Mouse (Mus musculus): ENCODE data around the gene Gstm5. TPM values are rescaled to one million over a fixed set of nuclear protein-coding genes. Genes with fewer than 3 reads are reported as not detected.

The Gstm5 gene
- polyA plus RNA-seq, 1 experiment = 504 TPM

- H3K4me1 ChIP-seq (ENCODE audit: control insufficient read depth, insufficient read depth, low read length) = peaks cover 7% of the 10 kb centered on the region
- TF ChIP-seq CTCF (IDR thresholded peaks at IDR 0.05; ENCODE audit: extremely low read depth, insufficient read depth, low read length) (no peak), POLR2A (IDR thresholded peaks at IDR 0.05; ENCODE audit: extremely low read depth, insufficient read depth, low read length) (no peak)
- peak overlapping the region; percentile 15; the same call in 1 of the 2 replicates for H3K27ac ChIP-seq (ENCODE audit: insufficient read depth, low read length)
- no peak overlapping the region for H3K4me3 ChIP-seq (ENCODE audit: insufficient read depth, low read length)
These were observed 44.9 kb downstream of the Gstm5 start for GRCm38 (mm10) chr3:107940524-107940923.

DNA sequence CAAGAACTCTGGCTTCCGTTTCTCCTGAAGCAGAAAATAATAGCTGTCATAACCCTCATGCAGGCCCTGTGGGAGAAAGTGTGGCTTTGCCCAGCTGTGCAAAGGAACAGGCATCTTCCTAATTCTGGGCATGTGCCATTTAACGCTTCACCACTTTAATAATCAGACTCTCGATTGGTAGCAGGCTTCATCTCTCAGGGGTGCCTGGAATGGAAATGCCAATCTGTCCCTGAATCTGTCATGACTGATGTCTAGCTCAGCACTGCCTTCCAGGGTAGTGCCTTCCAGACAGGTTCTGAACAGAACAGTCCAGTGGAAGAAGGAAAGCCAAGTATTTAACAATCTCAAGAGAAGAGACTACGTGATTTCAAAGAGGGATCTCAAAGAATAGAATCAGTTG is 45.6 kb downstream of the Gstm5 start:
- Histone ChIP-seq H3K4me1 (ENCODE audit: control insufficient read depth, insufficient read depth, low read length) (peaks cover 7% of the 10 kb centered on the region), H3K4me3 (ENCODE audit: insufficient read depth, low read length) (no peak overlapping the region), H3K27ac (ENCODE audit: insufficient read depth, low read length) (no peak overlapping the region)
- TF ChIP-seq CTCF (IDR thresholded peaks at IDR 0.05; ENCODE audit: extremely low read depth, insufficient read depth, low read length) = no peak
- no peak for TF ChIP-seq POLR2A (IDR thresholded peaks at IDR 0.05; ENCODE audit: extremely low read depth, insufficient read depth, low read length)

DNA sequence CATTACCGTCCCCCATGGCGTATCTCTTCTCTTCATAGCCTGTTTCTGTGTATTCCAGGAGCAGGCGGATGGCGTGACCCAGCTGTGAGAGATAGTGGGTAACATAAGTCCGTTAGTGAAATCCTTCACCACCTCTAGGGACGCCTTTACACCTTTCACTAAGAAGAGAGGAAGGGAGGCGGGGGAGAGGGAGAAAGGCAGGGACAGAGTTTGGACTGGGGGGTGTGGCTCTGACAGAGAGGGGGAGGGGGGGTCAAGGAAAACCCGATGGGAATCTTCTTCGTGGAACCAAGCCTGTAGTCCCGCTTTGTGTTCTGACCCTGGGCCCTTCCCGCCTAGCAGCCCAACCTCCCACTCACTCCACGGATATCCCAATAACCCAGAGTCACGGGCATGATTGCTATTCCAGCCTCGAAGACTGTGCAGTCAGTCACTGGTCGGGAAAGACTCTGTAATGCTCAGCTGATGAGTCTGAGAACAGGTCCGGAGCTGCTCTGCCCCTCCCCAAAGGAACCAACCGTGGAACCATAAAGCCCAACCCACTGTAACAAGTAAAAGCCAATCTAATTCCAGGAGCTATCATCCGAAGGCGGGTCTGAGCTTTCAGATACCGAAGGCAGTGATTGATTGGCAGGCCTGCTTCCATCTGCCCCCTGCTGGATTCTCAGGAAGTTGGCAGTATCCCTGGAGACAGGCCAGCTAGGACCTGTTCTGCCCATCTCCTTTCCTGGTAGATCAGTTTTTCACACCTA is 47.8 kb downstream of the Gstm5 start, which contains the start of gene Gstm6:
Gstm6 (minus strand) TSS at position 511 of the 752 bp plus-strand sequence.
- Histone ChIP-seq H3K27ac (ENCODE audit: insufficient read depth, low read length) (no peak within 1 kb of the TSS), H3K4me3 (ENCODE audit: insufficient read depth, low read length) (no peak within 1 kb of the TSS; the same call in 1 of the 2 replicates)
- TF ChIP-seq CTCF (IDR thresholded peaks at IDR 0.05; ENCODE audit: extremely low read depth, insufficient read depth, low read length) (peak; percentile 51), POLR2A (IDR thresholded peaks at IDR 0.05; ENCODE audit: extremely low read depth, insufficient read depth, low read length) (no peak)

GRCm38 (mm10) chr3:107945729-107946128 is 50.1 kb downstream of the Gstm5 start:
- Histone ChIP-seq H3K4me3 (ENCODE audit: insufficient read depth, low read length) (no peak overlapping the region), H3K27ac (ENCODE audit: insufficient read depth, low read length) (0 out of 2 replicates have a peak overlapping the region, but pooled peaks have one; percentile 34), H3K4me1 (ENCODE audit: control insufficient read depth, insufficient read depth, low read length) (no peaks in the 10 kb centered on the region)
- TF ChIP-seq POLR2A (IDR thresholded peaks at IDR 0.05; ENCODE audit: extremely low read depth, insufficient read depth, low read length) = no peak
- 0 out of 2 replicates have a peak, but pooled peaks have one; percentile 3 for TF ChIP-seq CTCF (IDR thresholded peaks at IDR 0.05; ENCODE audit: extremely low read depth, insufficient read depth, low read length)

More for the DNA sequence above, 47.8 kb downstream of the Gstm5 start, which contains the start of gene Gstm6:
- H3K4me1 ChIP-seq (ENCODE audit: control insufficient read depth, insufficient read depth, low read length) = peaks cover 7% of the 10 kb centered on the region

Other genes starting within 250 kb of the Gstm5 start
- gene Ahcyl1, start 199.3 kb upstream of the Gstm5 start, polyA plus RNA-seq (2012; rRNA removed) = 344 and 347 TPM in 2 replicates
- 15.4 and 16.7 TPM in 2 replicates for gene Csf1, start 135.4 kb upstream of the Gstm5 start, polyA plus RNA-seq (2012; rRNA removed)
- not detected in 2 replicates for gene Eps8l3, start 18.6 kb upstream of the Gstm5 start, polyA plus RNA-seq (2012; rRNA removed)
- gene Gstm7, start 36.0 kb downstream of the Gstm5 start, polyA plus RNA-seq (2012; rRNA removed) = 32.5 and 37.0 TPM in 2 replicates
- gene Gstm6, start 47.9 kb downstream of the Gstm5 start, polyA plus RNA-seq (2012; rRNA removed) = 5.4 and 6.4 TPM in 2 replicates
- 0.08 TPM in 1 of 2 replicates, not detected in the other for gene Gstm3, start 73.5 kb downstream of the Gstm5 start, polyA plus RNA-seq (2012; rRNA removed)
- 5.3 and 5.6 TPM in 2 replicates for gene Gstm2, start 90.6 kb downstream of the Gstm5 start, polyA plus RNA-seq (2012; rRNA removed)
- gene Gstm1, start 122.2 kb downstream of the Gstm5 start, polyA plus RNA-seq (2012; rRNA removed) = 426 and 510 TPM in 2 replicates
- 16.1 and 16.8 TPM in 2 replicates for gene Gstm4, start 149.1 kb downstream of the Gstm5 start, polyA plus RNA-seq (2012; rRNA removed)
- gene Ampd2, start 190.8 kb downstream of the Gstm5 start, polyA plus RNA-seq (2012; rRNA removed) = 76.3 and 76.8 TPM in 2 replicates
- gene Gnat2, start 197.0 kb downstream of the Gstm5 start, polyA plus RNA-seq (2012; rRNA removed) = 0.15 TPM in 1 of 2 replicates, not detected in the other